Mouse (Mus musculus) adrenal gland, adult (tissue): ENCODE results near the gene Becn1.
A peak's percentile ranks its signal among the peaks of the same experiment; 100 is the strongest.

ENCODE experiments used
- DNase-seq, 2 experiments: peaks; one replicate each; pipeline ENCODE4 v3.0.0; 2022 to 2023; ENCODE audit warnings: low spot score in 1 of 2; ENCODE audit not compliant: inconsistent age in 2 of 2

Gene Becn1

DNA sequence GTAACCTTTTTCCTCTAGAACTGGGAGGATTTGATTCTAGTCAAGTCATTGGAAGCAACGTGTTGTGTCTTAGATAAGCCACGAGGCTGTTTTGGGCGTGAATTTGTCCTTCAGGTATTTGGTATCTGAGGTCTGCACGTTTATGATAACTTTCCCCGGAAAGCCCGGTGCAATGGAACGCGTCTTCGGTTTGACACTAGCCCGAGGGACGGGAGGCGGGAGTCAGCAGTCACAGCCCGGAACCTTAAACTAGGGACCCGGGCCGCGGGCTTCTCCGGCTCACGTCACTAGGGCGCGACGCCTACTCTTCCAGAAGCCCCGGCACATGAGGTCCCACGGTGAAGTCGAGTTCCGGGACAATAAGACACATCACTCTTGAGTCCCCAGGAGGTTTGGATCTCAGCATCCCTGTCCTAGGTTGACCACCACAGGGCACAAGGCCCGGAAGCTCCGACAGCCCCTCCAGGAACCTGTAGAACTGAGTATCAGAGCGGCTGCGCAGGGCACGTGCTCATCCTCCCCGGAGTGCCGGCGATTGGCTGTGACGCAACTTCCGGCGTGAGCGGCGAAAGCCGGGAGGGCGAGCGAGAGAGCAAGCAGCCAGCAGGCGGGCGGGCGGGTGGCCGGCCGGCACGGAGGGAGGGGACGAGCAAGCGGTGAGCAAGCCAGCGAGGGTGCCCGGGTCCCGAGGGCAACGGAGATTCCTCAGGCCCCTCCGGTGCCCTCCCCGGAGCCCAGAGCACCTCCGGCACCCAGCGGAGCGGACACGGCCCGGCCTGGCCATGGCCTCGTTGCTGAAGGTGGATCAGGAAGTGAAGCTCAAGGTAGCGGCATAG is 13.8 kb upstream of the Becn1 start, which contains the start of gene Psme3:
Gene Psme3 (plus strand): TSS at position 549 of the 836 bp plus-strand sequence.
- DNase-seq = peak; percentile 95 to 98

DNA sequence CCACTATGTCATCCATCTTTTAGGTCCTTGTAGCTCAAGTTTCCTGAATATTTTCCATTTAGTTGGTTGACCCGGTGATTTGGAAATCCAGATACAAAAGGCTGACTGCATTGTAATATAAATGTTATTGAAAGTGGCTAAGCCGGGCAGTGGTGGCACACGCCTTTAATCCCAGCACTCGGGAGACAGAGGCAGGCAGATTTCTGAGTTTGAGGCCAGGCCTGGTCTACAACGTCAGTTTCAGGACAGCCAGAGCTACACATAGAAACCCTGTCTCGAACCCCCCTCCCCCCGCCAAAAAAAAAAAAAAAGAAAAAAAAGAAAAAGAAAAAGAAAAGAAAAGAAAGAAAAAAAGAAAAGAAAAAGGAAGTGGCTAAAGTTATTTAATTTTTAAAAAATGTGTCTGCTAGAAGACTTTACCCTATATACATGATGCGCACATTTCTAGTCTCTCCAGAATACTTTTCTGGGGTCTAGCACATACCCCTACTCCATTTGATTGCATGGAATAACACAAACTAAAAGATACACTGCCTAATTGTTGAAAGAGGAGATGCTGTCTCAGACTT is 13.1 kb upstream of the Becn1 start:
- no peak for DNase-seq

DNA sequence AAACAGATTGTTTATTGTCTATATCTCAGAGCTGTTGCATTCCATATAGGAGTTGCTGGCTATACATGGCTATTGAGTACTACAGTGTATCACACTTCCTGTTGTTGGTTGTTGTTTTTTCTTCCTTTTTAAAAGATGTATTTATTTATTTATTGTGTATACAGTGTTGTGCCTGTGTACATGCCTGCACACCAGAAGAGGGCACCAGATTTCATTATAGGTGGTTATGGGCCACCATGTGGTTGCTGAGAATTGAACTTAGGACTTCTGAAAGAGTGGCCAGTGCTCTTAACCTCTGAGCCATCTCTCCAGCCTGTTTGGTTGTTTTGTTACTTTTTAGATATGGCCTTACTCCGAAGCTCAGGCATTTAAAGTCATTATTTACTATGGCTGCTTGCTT is 12.5 kb upstream of the Becn1 start:
- no peak for DNase-seq

DNA sequence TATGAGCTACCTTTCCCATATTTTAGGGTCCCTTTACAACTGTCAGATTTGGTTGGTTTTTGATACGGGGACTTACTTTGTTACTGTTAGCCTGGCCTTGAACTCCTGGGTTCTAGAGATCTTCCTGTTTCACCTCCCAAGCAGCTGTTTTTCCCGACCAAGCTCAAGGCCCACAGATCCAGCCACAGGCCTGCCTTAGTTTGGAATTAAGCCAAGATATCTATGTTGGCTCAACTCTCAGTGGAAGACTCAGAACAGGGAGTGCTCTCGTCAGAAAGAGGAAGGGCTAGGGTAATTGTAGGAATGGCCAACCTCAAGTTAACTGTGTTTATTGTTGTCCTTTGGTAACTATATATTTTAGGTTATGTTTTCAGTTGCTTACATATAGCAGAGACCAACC is 10.1 kb upstream of the Becn1 start:
- peak in 1 of 2 experiments; percentile 29 for DNase-seq

DNA sequence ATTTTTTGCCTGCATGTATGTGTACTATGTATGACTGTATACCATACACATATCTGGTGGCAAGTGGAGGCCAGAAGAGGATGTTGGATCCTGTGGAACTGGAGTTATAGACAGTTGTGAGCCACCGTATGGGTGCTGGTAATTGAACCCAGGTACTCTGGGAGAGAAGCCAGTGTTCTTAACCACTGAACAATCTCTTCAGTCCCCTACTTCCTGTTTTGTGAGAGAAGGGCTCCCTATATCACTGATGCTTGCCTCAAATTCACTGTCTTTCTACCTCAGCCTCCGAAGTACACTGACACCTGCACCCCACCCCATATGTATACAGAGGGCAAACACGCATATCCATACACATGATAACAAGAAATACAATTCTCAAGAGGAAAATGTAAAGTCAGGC is 9.0 kb upstream of the Becn1 start:
- no peak for DNase-seq

DNA sequence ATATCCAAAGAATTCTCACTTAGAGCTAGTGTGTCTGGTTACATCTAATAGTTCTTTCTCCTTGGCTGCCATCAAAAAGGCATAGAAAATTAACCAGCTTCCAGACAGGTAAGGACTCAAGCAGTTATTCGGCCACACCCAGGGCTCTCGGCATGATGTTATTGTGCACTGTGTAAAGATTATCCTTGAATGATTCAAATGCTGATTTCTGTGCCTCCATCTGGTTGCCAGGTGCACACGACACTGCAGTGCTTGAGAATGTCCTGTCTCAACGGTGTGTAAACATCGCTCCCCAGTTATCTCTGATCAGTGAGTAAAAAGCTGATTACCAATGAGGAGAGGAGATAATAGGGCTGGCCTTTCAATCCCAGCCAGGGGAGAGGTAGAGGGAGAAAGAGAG is 5.7 kb upstream of the Becn1 start:
- no peak for DNase-seq

DNA sequence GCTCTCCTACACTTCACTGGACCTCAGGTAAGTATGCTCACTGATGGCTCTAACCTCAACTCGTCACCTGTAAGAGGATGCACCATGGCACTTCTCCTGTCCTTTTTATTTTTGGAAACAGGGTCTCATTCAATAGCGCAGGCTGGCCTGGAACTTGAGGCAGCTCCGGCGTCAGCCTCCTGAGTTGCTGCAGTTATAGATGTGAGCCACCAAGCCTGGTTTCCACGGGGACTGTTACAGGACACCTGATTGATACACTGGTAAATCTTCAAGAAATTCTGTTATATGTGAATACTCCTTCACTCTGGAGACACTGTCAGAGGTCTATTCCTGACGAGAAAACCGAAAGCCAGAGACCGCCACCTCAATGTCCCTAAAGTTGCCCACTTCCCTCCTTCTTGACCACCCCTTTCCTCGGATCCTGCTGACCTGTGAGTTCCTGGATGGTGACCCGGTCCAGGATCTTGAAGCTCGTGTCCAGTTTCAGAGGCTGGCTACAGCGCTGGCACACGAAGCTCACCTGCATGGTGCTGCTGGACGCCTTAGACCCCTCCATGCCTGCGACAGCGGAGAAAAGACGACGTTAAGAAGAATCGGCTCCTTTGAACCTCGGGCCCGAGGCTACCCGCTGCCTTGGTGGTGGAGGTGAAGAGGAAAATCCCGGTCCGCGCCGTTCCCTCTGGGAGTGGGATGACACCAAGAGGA is 635 bp downstream of the Becn1 start:
- DNase-seq = no peak

DNA sequence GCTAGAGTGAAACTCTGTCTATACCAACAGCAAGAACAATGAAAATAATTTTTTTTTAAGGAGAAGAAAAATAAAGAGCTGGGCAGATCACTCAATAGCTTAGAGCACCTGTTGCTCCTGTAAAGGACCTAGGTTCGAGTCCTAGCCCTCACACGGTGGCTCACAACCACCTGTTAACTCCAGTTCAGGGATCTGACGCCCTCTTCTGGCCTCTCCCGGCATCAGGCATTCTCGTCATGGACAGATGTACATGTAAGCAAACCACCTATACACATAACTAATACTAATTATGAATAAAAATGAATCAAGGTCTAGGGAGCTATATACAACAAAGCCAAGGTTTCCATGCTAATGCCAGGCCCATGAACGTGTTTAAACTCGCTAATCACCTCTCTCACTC is 1.2 kb downstream of the Becn1 start:
- DNase-seq = no peak

DNA sequence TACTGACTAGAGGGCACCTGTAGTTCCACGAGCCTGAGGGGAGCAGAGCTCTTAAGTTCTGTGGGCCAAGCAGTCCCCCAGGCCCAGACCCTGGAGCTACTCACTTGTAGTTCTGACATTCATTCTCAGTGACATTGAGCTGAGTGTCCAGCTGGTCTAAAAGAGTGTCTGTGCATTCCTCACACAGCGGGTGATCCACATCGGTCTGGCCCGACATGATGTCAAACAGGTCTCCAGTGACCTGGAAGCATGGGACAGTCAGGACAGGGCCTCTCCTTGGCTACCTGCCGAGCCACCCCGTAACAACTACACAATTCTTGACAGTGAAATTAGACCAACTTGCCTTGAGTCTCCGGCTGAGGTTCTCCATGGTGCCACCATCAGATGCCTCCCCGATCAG is 6.9 kb downstream of the Becn1 start:
- no peak for DNase-seq

DNA sequence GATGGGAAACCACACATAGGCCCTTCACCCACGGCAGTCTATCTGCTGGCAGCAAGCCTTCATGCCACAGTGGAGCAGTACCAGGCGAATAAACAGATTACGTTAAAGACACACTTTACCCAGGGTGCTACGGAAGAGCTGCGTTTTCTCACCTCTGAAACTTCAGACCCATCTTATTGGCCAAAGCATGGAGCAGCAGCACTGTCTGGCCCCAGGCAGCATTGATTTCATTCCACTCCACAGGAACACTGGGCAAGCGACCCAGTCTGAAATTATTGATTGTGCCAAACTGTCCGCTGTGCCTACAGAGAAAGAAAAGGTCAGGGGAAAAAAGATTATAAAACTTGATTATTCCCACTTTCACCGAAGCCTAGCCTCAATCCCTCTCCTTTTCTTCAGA is 10.9 kb downstream of the Becn1 start:
- DNase-seq = no peak

DNA sequence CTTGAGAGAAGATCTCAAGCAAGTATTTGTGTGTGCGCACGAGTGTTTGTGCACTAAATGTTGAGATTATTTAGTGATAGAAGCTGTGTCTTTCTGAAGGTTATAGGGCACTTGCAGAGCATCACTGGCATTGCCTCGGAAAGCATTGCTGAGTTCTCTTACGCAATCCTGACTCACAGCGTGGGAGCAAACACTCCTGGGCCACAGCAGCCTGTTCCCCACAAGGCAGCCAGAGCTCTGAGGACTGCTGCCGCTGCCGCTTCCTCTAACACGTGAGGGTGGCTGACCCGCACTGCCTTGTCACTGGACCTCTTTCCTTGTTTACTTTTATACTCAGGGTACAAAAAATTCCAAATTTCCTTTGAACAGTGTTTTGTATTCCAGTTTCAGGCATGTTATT is 14.8 kb downstream of the Becn1 start:
- DNase-seq = peak; percentile 86

DNA sequence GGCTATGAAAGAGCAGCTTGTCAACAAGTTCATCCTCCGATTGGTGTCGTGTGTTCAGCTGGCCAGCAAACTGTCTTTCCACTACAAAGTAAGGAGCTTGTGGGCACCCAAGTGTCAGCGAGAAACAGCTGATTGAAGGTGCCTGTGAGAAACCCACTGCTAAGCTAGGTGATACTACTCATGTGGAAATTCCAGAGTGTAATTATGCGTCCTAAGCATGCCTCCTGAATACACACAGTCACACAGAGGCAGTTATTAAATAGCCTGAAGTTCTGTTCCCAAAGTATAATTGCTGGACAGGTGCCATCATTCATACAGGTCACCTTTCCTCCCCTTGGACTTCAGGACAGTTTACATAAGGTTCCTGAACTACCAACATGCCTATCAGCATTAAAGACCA is 18.3 kb downstream of the Becn1 start:
- DNase-seq = no peak

DNA sequence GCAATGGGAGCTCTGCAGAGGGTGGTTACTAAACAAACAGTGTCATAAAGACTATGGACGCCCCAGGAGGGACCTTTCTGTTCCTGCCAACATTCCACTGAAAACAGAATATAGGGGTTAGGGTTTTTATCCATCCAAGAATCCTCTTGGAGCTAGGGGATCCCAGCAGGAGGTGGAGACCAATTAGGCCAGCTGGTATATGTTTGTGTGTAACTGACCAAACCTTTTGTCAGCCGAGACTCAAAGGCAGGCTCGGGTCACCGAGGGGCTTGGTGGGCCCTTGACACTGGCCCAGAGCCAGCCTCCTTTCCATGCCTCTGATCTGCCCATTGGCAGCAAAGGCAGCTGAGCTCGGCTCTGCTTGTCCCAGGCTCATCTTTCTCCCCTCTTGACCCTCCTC is 19.2 kb downstream of the Becn1 start:
- DNase-seq = no peak

DNA sequence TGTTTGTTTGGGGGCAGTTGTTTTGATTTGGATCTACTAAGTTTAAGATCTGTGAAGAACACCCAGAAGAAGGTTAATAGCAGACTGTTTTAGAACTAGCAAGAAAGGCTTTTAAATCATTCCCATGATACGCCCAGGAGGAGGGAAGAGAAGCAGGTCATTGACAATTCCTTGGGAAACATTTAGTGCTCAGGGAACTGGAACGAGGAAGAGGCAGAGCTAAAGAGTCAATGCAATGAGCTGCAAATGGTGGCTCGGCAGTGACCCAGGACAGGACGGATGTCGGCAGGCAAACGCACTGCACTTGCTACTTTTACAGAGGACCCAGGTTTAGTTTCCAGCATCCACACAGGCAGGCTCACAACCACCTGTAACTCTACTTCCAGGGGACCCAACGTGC is 21.2 kb downstream of the Becn1 start:
- no peak for DNase-seq

DNA sequence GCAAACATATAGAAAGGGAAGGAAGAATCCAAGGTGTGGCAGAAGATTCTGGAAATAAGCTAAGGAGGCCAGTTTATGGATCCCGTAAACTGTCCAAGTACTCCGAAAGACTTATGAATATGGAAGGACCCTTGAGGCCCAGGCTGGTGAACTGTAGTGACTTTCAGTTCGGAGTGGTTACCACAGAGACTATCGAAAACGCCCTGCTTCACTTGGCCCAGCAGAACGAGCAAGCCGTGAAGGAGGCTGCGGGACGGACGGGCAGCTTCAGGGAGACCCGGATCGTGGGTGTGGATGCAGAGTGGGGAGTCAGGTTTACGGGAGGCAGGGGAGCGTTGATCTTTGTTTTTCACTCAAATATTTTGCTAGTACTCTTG is 22.9 kb downstream of the Becn1 start:
- DNase-seq = no peak

DNA sequence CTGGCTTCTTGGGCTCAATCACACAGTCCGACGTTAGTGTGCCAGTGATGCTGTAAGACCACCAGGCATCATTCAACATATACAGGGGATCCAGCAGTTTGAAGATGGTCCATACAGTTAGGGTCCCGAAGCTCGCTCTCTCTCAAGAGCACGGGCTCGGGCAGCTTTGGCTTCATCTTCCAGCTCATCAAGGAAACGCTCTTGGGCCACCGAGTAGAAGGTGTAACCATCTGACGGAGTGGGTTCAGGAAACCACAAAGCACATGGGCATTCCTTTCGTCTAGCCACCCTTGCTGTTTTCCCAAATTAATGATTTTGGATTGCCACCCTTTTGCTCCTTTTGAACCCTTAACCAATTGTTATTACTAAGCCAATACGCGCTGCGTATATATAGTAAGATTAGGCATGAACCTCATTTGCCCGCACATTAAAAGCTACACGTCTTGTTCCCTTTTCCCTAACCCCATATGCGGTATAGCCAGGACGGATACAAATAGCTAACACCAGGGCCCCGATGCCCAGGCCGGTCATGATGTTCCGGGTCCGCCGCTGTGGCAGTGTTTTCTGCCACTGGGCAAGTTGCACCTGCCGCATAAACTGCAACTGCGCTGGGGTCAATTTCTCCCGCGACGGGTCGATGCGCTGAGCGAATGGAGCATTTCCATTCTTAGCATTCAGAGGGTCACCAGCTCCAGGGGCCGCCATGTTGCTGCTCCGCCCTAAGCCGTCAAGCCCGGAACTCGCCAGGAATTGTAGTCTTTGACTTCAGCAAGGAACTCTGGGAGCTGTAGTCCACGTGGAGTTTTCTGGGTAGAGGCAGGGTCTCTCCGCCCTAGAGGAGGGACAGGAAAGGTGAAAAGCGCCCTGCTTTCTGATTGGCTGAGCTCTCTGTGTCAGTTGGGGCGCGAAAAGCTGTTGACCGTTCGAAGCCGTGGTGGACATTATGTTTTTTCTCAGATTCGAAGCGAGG is 23.6 kb downstream of the Becn1 start, which contains the start of the genes Cntd1 and Coa3:
Gene Cntd1 (plus strand): TSS at position 790 of the 970 bp plus-strand sequence.
Gene Coa3 (minus strand): TSS at position 892 of the 970 bp plus-strand sequence.
- DNase-seq = peak; percentile 84 to 95

DNA sequence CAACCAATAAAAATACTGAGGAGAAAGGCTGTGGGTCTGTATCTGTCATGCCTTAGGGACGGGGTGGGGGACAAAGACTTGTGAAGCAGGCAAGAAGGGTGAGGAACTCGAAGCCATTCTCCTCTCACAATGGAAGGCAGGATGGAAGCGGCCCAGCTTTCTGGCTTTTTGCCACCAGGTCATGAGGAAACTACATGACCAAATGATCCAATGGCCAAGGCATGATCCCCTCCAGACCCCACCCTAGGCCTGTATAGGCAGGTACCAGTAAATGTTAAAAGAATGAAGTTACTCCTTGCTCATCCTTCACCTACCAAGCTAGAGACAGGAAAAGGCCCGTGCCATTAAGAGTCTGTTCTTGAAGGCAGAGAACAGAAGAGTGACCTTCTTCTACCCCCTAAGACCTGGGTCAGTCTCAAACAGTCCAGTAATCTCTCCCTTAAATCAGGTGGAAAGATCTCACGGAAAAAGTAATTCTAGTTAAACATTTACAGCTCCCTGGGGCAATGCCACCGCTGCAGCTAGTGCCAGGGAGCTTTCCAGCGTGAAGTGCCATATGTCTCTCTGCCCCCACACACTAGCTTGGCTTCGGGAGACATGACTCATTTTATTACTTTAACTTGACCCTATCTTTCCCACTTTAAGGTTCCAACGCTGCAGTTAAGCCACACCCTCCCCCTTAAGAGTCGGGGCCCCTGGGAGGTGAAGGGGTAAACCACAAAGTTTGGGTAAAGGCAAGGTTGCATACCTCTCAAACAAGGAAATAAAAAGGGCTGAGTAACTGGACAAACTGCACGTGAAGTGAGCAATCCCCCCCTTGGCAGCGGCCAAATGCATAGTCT is 24.5 kb downstream of the Becn1 start:
- no peak for DNase-seq

DNA sequence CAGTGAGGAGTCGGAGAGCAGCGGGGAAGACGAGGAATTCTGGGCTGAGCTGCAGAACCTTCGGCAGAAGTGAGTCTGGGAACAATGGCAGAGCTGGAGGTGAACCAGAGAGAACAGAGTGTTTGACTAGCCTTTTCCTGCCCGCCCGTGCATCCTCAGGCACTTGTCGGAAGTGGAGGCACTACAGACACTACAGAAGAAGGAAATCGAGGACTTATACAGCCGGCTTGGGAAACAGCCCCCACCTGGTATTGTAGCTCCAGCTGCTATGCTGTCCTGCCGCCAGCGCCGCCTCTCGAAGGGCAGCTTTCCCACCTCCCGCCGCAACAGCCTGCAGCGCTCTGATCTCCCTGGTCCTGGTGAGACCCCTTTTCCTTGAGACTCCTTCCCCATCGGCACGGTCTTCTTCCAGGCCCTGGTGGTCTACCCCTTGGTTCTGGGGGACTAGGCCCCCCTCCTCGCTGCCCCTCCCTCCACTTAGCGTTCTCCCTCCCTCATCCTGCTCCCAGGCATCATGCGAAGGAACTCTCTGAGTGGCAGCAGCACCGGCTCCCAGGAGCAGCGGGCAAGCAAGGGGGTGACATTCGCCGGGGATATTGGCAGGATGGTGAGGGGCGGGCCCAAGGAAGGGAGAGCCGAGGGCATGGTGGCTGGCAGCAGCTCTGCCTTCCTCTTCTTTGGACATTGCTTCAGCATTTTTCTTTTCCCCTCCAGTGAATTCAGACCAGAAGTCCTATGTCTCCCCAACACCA is 25.6 kb downstream of the Becn1 start:
- DNase-seq = peak in 1 of 2 experiments; percentile 26

DNA sequence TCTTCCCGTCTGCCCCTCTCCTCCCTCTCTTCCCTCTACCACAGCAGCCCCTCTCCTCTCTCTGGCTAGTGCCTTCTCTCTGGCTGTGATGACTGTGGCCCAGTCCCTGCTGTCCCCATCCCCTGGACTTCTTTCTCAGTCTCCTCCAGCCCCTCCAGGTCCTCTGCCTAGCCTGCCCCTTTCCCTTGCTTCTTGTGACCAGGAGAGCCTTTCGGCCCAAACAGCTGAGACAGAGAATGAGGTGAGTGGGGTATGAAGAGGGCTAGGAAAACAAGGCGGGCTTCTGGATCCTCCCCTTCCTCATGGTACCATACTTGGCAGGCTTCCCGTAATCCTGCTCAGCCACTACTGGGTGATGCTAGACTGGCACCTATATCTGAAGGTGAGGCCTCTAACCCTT is 26.8 kb downstream of the Becn1 start:
- DNase-seq = no peak
